Mouse (Mus musculus): ENCODE data around the gene Gm11939. TPM values are rescaled to one million over a fixed set of nuclear protein-coding genes. Genes with fewer than 3 reads are reported as not detected.
"Not testable (repeated sequence)": the region's sequence is repeated elsewhere in the genome, so short reads cannot be mapped to it uniquely, and the experiment has no call there.

Gm11939 gene
- polyA plus RNA-seq (2015; fragmentation: Nextera tagmentation; extraction: Ambion mirVana): not detected in 2 replicates

DNA sequence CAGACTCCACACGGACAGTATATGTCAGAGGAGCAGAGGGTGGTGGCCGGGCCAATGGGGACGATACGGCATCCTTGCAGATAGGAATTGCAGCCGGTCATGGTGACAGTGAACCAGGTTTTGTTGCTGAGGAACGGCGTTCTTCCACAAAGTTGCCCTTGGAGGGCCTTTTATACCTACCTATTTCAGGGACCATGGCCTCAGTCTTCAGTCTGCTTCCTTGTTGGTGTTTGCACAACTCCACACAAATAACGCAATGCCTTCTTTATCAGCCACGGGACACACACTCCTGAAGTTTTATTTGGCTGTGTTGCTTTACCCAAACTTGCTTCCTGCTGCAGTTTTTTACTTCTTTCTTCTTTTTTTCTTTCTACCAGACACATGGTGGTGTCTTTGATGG lies at the start of gene Gm11939:
Gm11939 (minus strand) TSS at position 101 of the 400 bp plus-strand sequence.
- no peaks in the 10 kb centered on the region for H3K27me3 ChIP-seq (replicated peaks; ENCODE audit: control insufficient read depth, insufficient read depth, low read length)
- no peaks in the 10 kb centered on the region for H3K9me3 ChIP-seq (ENCODE audit: control insufficient read depth)
- no peak within 1 kb of the TSS for H3K9ac ChIP-seq (ENCODE audit: low read depth, low read length)
- H3K27ac ChIP-seq (ENCODE audit: low read depth, low read length): no peak within 1 kb of the TSS
- no peak within 1 kb of the TSS for H3K4me2 ChIP-seq (replicated peaks; ENCODE audit: low read depth)
- H3K4me3 ChIP-seq (ENCODE audit: low read depth, low read length): no peak within 1 kb of the TSS
- no peak for ATAC-seq
- WGBS: 67% methylated on average over 9 of the region's 9 CpGs
- H3K4me1 ChIP-seq (replicated peaks; ENCODE audit: control insufficient read depth, insufficient read depth, low read length): no peaks in the 10 kb centered on the region
- no peak for TF ChIP-seq CTCF (IDR thresholded peaks at IDR 0.05; ENCODE audit: low read depth)
- no peaks in the 10 kb centered on the region for H3K36me3 ChIP-seq (ENCODE audit: control insufficient read depth, insufficient read depth)

DNA sequence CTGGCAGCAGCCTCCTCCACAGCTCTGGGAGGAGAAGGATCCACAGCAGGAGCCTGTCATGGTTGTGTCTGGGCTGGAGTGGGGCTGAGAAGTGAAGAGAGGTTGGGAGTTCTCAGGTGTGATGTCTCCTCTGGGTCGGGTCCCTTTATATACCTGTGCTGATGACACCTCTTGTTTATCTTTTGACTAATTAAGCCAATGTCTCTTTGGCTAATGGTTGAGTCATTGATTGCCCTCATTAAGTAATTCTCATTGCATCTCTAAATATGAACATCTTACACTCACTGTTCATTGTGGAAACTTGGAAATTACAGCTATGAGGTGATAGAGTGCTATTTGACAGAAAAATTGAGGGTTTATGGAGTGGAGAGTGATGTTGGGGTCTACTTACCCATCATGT lies 43.9 kb upstream of the Gm11939 start, which contains the start of gene Gm11938:
Gm11938 (minus strand) TSS at position 101 of the 400 bp plus-strand sequence.
- 46% methylated on average over 1 of the region's 1 CpGs for WGBS
- not testable (repeated sequence) for H3K4me1 ChIP-seq (replicated peaks; ENCODE audit: control insufficient read depth, insufficient read depth, low read length); H3K4me3 ChIP-seq (ENCODE audit: low read depth, low read length); H3K36me3 ChIP-seq (ENCODE audit: control insufficient read depth, insufficient read depth); ATAC-seq; H3K27me3 ChIP-seq (replicated peaks; ENCODE audit: control insufficient read depth, insufficient read depth, low read length); H3K4me2 ChIP-seq (replicated peaks; ENCODE audit: low read depth); H3K27ac ChIP-seq (ENCODE audit: low read depth, low read length); H3K9me3 ChIP-seq (ENCODE audit: control insufficient read depth); H3K9ac ChIP-seq (ENCODE audit: low read depth, low read length)

DNA sequence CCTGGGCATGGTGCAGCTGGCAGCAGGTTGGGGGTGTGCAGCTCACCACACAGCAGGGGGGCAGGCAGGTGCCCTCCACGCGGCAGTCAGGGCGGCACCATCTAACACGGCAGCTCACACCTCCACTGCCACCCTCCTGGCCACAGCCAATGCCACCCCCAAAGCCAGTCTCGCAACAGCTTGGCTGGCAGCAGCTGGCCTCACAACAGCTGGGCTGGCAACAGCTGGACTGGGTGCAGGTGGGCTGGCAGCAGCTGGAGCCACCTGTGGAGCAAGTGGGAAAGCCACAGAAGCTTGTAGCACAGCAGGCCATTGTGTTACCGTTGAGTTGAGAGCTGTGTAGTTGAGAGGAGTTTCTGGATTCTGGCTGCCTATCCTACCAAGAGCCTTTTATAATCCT lies 38.5 kb upstream of the Gm11939 start, which contains the start of gene Krtap9-3:
Krtap9-3 (minus strand) TSS at position 364 of the 400 bp plus-strand sequence.
- not testable (repeated sequence) for H3K4me3 ChIP-seq (ENCODE audit: low read depth, low read length); H3K4me1 ChIP-seq (replicated peaks; ENCODE audit: control insufficient read depth, insufficient read depth, low read length); ATAC-seq; H3K27ac ChIP-seq (ENCODE audit: low read depth, low read length); H3K9me3 ChIP-seq (ENCODE audit: control insufficient read depth); H3K4me2 ChIP-seq (replicated peaks; ENCODE audit: low read depth); H3K27me3 ChIP-seq (replicated peaks; ENCODE audit: control insufficient read depth, insufficient read depth, low read length); H3K9ac ChIP-seq (ENCODE audit: low read depth, low read length); H3K36me3 ChIP-seq (ENCODE audit: control insufficient read depth, insufficient read depth)
- 84% methylated on average over 6 of the region's 6 CpGs for WGBS

DNA sequence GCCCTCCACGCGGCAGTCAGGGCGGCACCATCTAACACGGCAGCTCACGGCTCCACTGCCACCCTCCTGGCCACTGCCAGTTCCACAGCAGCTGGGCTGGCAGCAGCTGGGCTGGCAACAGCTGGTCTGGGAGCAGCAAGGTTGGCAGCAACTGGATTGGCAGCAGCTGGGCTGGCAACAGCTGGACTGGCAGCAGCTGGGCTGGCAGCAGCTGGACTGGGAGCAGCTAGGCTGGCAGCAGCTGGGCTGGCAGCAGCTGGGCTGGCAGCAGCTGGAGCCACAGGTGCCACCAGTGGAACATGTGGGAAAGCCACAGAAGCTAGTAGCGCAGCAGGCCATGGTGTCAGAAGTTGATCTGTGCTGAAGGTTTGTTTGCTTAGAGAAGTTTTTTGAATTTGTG lies 31.7 kb upstream of the Gm11939 start, which contains the start of gene Krtap1-3:
Krtap1-3 (minus strand) TSS at position 359 of the 400 bp plus-strand sequence.
- 79% methylated on average over 3 of the region's 6 CpGs for WGBS
- no peak within 1 kb of the TSS for H3K9ac ChIP-seq (ENCODE audit: low read depth, low read length)

DNA sequence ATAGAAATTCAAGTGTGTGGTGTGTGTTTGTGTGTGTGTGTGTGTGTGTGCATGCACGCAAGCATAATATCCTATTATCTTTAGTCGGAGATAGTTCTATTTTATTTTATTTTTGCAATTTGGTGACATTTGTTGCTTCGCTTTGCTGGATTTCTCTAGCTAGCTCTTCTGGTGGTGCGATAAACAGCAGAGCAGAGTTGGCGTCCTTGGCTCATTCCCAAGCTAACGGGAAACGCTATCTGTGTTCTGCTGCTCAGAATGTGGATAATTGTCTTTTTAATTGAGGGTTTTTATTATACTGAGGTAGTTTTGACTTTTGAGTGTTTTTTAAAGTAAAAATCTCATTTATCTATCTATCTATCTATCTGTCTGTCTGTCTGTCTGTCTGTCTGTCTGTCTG lies 25.8 kb upstream of the Gm11939 start:
- Histone ChIP-seq H3K27ac (ENCODE audit: low read depth, low read length) (no peak overlapping the region), H3K4me2 (replicated peaks; ENCODE audit: low read depth) (no peak overlapping the region), H3K4me3 (ENCODE audit: low read depth, low read length) (no peak overlapping the region), H3K9me3 (ENCODE audit: control insufficient read depth) (no peaks in the 10 kb centered on the region), H3K27me3 (replicated peaks; ENCODE audit: control insufficient read depth, insufficient read depth, low read length) (no peaks in the 10 kb centered on the region), H3K36me3 (ENCODE audit: control insufficient read depth, insufficient read depth) (no peaks in the 10 kb centered on the region), H3K4me1 (replicated peaks; ENCODE audit: control insufficient read depth, insufficient read depth, low read length) (no peaks in the 10 kb centered on the region), H3K9ac (ENCODE audit: low read depth, low read length) (no peak overlapping the region)
- WGBS: 77% methylated on average over 7 of the region's 7 CpGs
- TF ChIP-seq CTCF (IDR thresholded peaks at IDR 0.05; ENCODE audit: low read depth): no peak
- no peak for ATAC-seq

More for the DNA sequence above, 31.7 kb upstream of the Gm11939 start, which contains the start of gene Krtap1-3:
- TF ChIP-seq CTCF (IDR thresholded peaks at IDR 0.05; ENCODE audit: low read depth): no peak
- H3K9me3 ChIP-seq (ENCODE audit: control insufficient read depth): no peaks in the 10 kb centered on the region
- H3K4me3 ChIP-seq (ENCODE audit: low read depth, low read length): no peak within 1 kb of the TSS
- H3K4me2 ChIP-seq (replicated peaks; ENCODE audit: low read depth): no peak within 1 kb of the TSS
- ATAC-seq: no peak
- no peaks in the 10 kb centered on the region for H3K27me3 ChIP-seq (replicated peaks; ENCODE audit: control insufficient read depth, insufficient read depth, low read length)
- no peaks in the 10 kb centered on the region for H3K4me1 ChIP-seq (replicated peaks; ENCODE audit: control insufficient read depth, insufficient read depth, low read length)
- no peaks in the 10 kb centered on the region for H3K36me3 ChIP-seq (ENCODE audit: control insufficient read depth, insufficient read depth)
- H3K27ac ChIP-seq (ENCODE audit: low read depth, low read length): no peak within 1 kb of the TSS

DNA sequence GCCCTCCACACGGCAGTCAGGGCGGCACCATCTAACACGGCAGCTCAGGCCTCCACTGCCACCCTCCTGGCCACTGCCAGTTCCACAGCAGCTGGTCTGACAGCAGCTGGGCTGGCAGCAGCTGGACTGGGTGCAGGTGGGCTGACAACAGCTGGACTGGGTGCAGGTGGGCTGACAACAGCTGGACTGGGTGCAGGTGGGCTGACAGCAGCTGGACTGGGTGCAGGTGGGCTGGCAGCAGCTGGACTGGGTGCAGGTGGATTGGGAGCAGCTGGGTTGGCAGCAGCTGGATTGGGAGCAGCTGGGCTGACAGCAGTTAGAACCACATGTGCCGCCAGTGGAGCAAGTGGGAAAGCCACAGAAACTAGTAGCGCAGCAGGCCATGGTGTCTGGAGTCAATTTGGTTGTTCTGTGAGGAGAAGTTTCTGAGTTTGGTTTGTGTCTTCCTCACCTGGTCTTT lies 24.0 kb upstream of the Gm11939 start, which contains the start of gene Krtap1-4:
Krtap1-4 (minus strand) TSS at position 410 of the 460 bp plus-strand sequence.
- H3K27me3 ChIP-seq (replicated peaks; ENCODE audit: control insufficient read depth, insufficient read depth, low read length): no peaks in the 10 kb centered on the region
- H3K9ac ChIP-seq (ENCODE audit: low read depth, low read length): no peak within 1 kb of the TSS
- no peaks in the 10 kb centered on the region for H3K9me3 ChIP-seq (ENCODE audit: control insufficient read depth)
- ATAC-seq: no peak
- no peak within 1 kb of the TSS for H3K27ac ChIP-seq (ENCODE audit: low read depth, low read length)
- H3K4me3 ChIP-seq (ENCODE audit: low read depth, low read length): no peak within 1 kb of the TSS
- no peak within 1 kb of the TSS for H3K4me2 ChIP-seq (replicated peaks; ENCODE audit: low read depth)
- TF ChIP-seq CTCF (IDR thresholded peaks at IDR 0.05; ENCODE audit: low read depth): no peak
- no peaks in the 10 kb centered on the region for H3K4me1 ChIP-seq (replicated peaks; ENCODE audit: control insufficient read depth, insufficient read depth, low read length)
- WGBS: 83% methylated on average over 5 of the region's 5 CpGs
- H3K36me3 ChIP-seq (ENCODE audit: control insufficient read depth, insufficient read depth): no peaks in the 10 kb centered on the region

DNA sequence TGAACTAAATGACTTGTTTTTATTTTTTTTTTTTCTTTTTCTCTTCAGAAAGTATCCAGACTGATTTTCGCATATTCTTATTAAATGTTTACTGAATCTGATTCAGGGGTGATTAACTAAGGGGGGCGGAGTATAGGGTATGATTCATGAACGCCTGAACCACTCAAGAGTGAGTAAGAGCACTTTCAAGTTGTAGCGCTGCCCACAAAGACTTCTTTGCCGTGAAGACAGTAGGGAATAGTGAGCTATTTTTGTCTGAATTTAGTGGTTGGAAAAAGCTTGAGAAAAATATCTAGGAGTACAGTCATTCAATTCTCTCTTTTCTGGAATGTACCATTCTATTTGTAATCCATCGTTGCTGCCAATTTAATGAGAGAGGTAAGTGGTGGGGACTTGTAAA lies 22.3 kb upstream of the Gm11939 start:
- no peak overlapping the region for H3K4me3 ChIP-seq (ENCODE audit: low read depth, low read length)
- ATAC-seq: no peak
- H3K4me1 ChIP-seq (replicated peaks; ENCODE audit: control insufficient read depth, insufficient read depth, low read length): no peaks in the 10 kb centered on the region
- H3K36me3 ChIP-seq (ENCODE audit: control insufficient read depth, insufficient read depth): no peaks in the 10 kb centered on the region
- 84% methylated on average over 6 of the region's 6 CpGs for WGBS
- no peak for TF ChIP-seq CTCF (IDR thresholded peaks at IDR 0.05; ENCODE audit: low read depth)
- H3K27ac ChIP-seq (ENCODE audit: low read depth, low read length): no peak overlapping the region
- no peak overlapping the region for H3K4me2 ChIP-seq (replicated peaks; ENCODE audit: low read depth)
- H3K9me3 ChIP-seq (ENCODE audit: control insufficient read depth): no peaks in the 10 kb centered on the region
- no peaks in the 10 kb centered on the region for H3K27me3 ChIP-seq (replicated peaks; ENCODE audit: control insufficient read depth, insufficient read depth, low read length)
- no peak overlapping the region for H3K9ac ChIP-seq (ENCODE audit: low read depth, low read length)

All from intestine, postnatal 0 days (tissue).